Mouse (Mus musculus) mouse embryonic stem cell (cell line): ENCODE measurements around the gene Paox.

Source experiments
- in situ Hi-C, 2 experiments: fragments of 300-500 bp; cut with MboI; formaldehyde crosslinking; loops; 1 replicate in 1 of 2; 3 replicates in 1 of 2; pipeline ENCODE4 v1.14.3; 2019 to 2020; ENCODE audit warnings: low sequenced_read_pairs in 2 of 2, low pct_unique_long_range_greater_than_20kb in 1 of 2, mixed read lengths in 1 of 2; ENCODE audit not compliant: unreplicated experiment in 1 of 2

Paox gene

GRCm38 (mm10) chr7:140115583-140116328 is at the start of gene Paox:
Gene Paox, plus strand, starts transcription at chr7:140115799.
- in situ Hi-C loops = no loop called here

- in situ Hi-C loops = loop anchor here (10.0 kb wide), 1 partner anchor 163 kb away; no protein-coding TSS in a partner anchor
These were observed 48.2 kb upstream of the Paox start for GRCm38 (mm10) chr7:140067397-140067796.

GRCm38 (mm10) chr7:140070042-140070711 is 45.4 kb upstream of the Paox start:
- in situ Hi-C loops = no loop called here

GRCm38 (mm10) chr7:140077698-140078097 is 37.9 kb upstream of the Paox start:
- in situ Hi-C loops = no loop called here

- in situ Hi-C loops = no loop called here
These were observed 36.9 kb upstream of the Paox start for GRCm38 (mm10) chr7:140078711-140079110.

GRCm38 (mm10) chr7:140080503-140081156 is 35.0 kb upstream of the Paox start:
- in situ Hi-C loops = no loop called here

GRCm38 (mm10) chr7:140081408-140082241 is 34.0 kb upstream of the Paox start:
- in situ Hi-C loops = no loop called here

- in situ Hi-C loops = no loop called here
These were observed 33.3 kb upstream of the Paox start, which contains the start of gene Caly for GRCm38 (mm10) chr7:140082242-140082678. Gene Caly, minus strand, starts transcription at chr7:140082548.

- in situ Hi-C loops = no loop called here
These were observed 25.0 kb upstream of the Paox start for GRCm38 (mm10) chr7:140090601-140091000.

- in situ Hi-C loops = no loop called here
These were observed 22.6 kb upstream of the Paox start, which contains the start of gene Prap1 for GRCm38 (mm10) chr7:140092924-140093528. Gene Prap1, plus strand, starts transcription at chr7:140093395.

- in situ Hi-C loops = no loop called here
These were observed 20.6 kb upstream of the Paox start for GRCm38 (mm10) chr7:140094954-140095353.

GRCm38 (mm10) chr7:140095556-140095955 is 20.0 kb upstream of the Paox start:
- in situ Hi-C loops = no loop called here

- in situ Hi-C loops = no loop called here
These were observed 19.5 kb upstream of the Paox start for GRCm38 (mm10) chr7:140096055-140096454.

GRCm38 (mm10) chr7:140098466-140098865 is 17.1 kb upstream of the Paox start:
- in situ Hi-C loops = no loop called here

GRCm38 (mm10) chr7:140101498-140101897 is 14.1 kb upstream of the Paox start:
- in situ Hi-C loops = no loop called here

GRCm38 (mm10) chr7:140101993-140102860 is 13.4 kb upstream of the Paox start, which contains the start of gene Fuom:
Gene Fuom, minus strand, starts transcription at chr7:140102441.
- in situ Hi-C loops = no loop called here

- in situ Hi-C loops = no loop called here
These were observed 11.6 kb upstream of the Paox start for GRCm38 (mm10) chr7:140104009-140104408.
